Mouse (Mus musculus) lung, postnatal 0 days (tissue): Measurements from ENCODE around the gene Arfgap3. TPM values are rescaled to one million over a fixed set of nuclear protein-coding genes. Genes with fewer than 3 reads are reported as not detected.

ENCODE experiments used
- ATAC-seq: fragments of 200-750 bp; cut with Nextera tagmentation; 2 replicates; pipeline ENCODE4 v1.8.0; 2017; ENCODE audit warnings: moderate library complexity
- DNase-seq: peaks from one replicate; pipeline ENCODE4 v3.0.0-alpha.2; 2016; ENCODE audit warnings: low spot score
- H3K27ac ChIP-seq: fragments of 300-500 bp; sonication (generic); 2 replicates; pipeline ENCODE4 v1.5.1; 2014; ENCODE audit warnings: antibody characterized with exemption, mild to moderate bottlenecking, low read length, mixed read lengths
- H3K27me3 ChIP-seq: fragments of 300-500 bp; sonication (generic); replicated peaks from 2 replicates; pipeline ENCODE4 v1.6.1; 2014; ENCODE audit warnings: low read length, mixed read lengths; ENCODE audit not compliant: insufficient read depth
- H3K36me3 ChIP-seq: fragments of 300-500 bp; sonication (generic); 2 replicates; pipeline ENCODE4 v1.6.1; 2014; ENCODE audit warnings: low read length, mixed read lengths; ENCODE audit not compliant: insufficient read depth
- H3K4me1 ChIP-seq: fragments of 300-500 bp; sonication (generic); 2 replicates; pipeline ENCODE4 v1.6.1; 2014; ENCODE audit warnings: antibody characterized with exemption, low read depth, low read length, mixed read lengths; ENCODE audit not compliant: insufficient read depth
- H3K4me2 ChIP-seq: fragments of 300-500 bp; sonication (generic); replicated peaks from 2 replicates; pipeline ENCODE4 v1.6.1; 2014; ENCODE audit warnings: low read depth, mild to moderate bottlenecking, low read length, moderate library complexity, mixed read lengths
- H3K4me3 ChIP-seq: fragments of 300-500 bp; sonication (generic); 2 replicates; pipeline ENCODE4 v1.5.1; 2014; ENCODE audit warnings: low read depth, low read length
- H3K9ac ChIP-seq: fragments of 300-500 bp; sonication (generic); replicated peaks from 2 replicates; pipeline ENCODE4 v1.6.1; 2014; ENCODE audit warnings: low read depth, mild to moderate bottlenecking
- H3K9me3 ChIP-seq: fragments of 300-500 bp; sonication (generic); 2 replicates; pipeline ENCODE4 v1.6.1; 2016; ENCODE audit warnings: low read length, mixed read lengths
- CTCF ChIP-seq: IDR thresholded peaks from 2 replicates; pipeline ENCODE4 v1.5.1; 2016; ENCODE audit warnings: antibody characterized with exemption, mild to moderate bottlenecking
- EP300 ChIP-seq: IDR thresholded peaks from 2 replicates; pipeline ENCODE4 v1.6.1; 2016; ENCODE audit warnings: antibody characterized with exemption, mild to moderate bottlenecking, control low read depth
- WGBS: fragments of 180-500 bp; shearing (Covaris S2); extraction: QIAGEN DNeasy Blood & Tissue Kit; methylation state at CpG from one replicate; pipeline ENCODE4 v1.1.7; 2014; 5-methylcytosine and 5-hydroxymethylcytosine counted together
- polyA plus RNA-seq: library from polyadenylated mRNA; unstranded; fragments of >200 nt; fragmentation: Nextera tagmentation; extraction: Ambion mirVana; gene quantifications from 2 replicates; pipeline ENCODE4 v1.2.1, GENCODE M21; 2015

Arfgap3 gene
- polyA plus RNA-seq, 1 experiment from 2014 or later: 44.2 TPM

- H3K36me3 ChIP-seq: no peaks in the 10 kb centered on the region
- H3K27ac ChIP-seq: no peak overlapping the region
- H3K9me3 ChIP-seq: no peaks in the 10 kb centered on the region
- peak; percentile 19; the same call in 1 of the 2 replicates for ATAC-seq
- no peak for DNase-seq
- TF ChIP-seq CTCF (no peak), EP300 (no peak)
- no peaks in the 10 kb centered on the region for H3K4me1 ChIP-seq
- H3K9ac ChIP-seq: no peak overlapping the region
- no peak overlapping the region for H3K4me2 ChIP-seq
- H3K4me3 ChIP-seq: no peak overlapping the region
- H3K27me3 ChIP-seq: no peaks in the 10 kb centered on the region
- 12% methylated on average over 1 of the region's 1 CpGs for WGBS
Measured at GRCm38 (mm10) chr15:83265269-83265668, 84.8 kb downstream of the Arfgap3 start.

DNA sequence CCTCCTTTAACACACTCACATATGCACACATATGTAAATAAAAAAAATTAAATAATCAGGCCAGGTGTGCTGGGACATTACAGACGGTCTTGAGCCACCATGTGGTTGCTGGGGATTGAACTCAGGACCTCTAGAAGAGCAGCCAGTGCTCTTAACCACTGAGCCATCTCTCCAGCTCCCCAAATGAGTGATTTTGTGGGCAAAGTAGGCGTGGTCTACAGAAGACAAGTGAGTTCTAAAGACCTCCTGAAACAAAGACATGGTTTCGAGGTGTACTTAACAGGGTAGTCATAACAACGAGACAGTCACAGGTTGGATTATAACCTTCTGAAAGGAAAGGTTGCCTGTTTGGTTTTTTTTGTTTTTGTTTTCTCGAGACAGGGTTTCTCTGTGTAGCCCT is 86.6 kb downstream of the Arfgap3 start:
- DNase-seq: no peak
- Histone ChIP-seq H3K27me3 (no peaks in the 10 kb centered on the region), H3K27ac (no peak overlapping the region), H3K9ac (no peak overlapping the region), H3K4me3 (no peak overlapping the region), H3K4me2 (no peak overlapping the region), H3K36me3 (no peaks in the 10 kb centered on the region), H3K4me1 (no peaks in the 10 kb centered on the region), H3K9me3 (no peaks in the 10 kb centered on the region)
- WGBS: 71% methylated on average over 5 of the region's 5 CpGs
- no peak for ATAC-seq
- TF ChIP-seq CTCF: no peak
- no peak for TF ChIP-seq EP300

DNA sequence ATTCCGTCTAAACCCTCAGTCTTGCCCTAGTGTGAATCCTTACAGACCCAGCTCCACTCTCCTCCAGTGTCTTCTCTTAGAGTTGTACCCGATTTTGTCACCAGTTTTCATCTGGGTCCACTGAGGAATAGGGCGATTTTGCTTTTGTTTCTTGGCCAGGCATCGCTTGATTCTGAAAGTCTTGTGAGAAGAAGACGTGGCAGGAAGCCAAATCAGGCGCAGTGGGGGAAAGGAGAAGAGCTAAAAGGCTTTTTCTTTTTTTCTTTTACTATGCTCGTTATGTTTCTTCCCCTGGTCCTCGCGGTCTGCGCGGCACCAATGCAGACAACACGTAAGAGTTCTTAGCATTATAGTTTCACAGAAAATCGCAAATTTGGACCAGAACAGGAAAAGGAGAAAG is 92.1 kb downstream of the Arfgap3 start:
- WGBS: 46% methylated on average over 13 of the region's 13 CpGs
- Histone ChIP-seq H3K4me2 (0 out of 2 replicates have a peak overlapping the region, but pooled peaks have one; percentile 14), H3K9ac (no peak overlapping the region), H3K9me3 (no peaks in the 10 kb centered on the region), H3K27me3 (no peaks in the 10 kb centered on the region), H3K4me1 (no peaks in the 10 kb centered on the region), H3K4me3 (no peak overlapping the region), H3K36me3 (no peaks in the 10 kb centered on the region), H3K27ac (no peak overlapping the region)
- no peak for TF ChIP-seq CTCF
- no peak for TF ChIP-seq EP300
- ATAC-seq: no peak
- DNase-seq: peak; percentile 50

DNA sequence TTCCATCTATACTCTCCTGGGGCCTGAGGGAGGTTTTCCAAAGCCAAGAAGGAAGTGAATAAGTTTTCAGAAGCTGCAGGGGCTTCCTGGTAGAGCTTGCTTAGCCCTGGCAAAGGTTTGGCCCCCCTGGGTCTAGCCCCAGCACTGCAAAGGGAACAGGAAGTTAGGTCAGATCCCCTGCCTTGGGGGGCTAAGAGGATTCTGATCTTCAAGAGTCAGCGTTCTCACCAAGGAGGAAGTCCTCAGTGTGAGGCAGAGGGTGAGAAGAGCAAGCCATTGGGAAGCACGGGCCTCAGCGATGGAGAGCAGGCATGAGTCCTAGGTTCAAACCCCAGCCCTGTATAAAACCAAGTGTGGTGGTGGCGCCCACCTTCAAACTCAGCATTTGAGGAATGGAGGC is 93.6 kb downstream of the Arfgap3 start:
- H3K9me3 ChIP-seq: no peaks in the 10 kb centered on the region
- 0 out of 2 replicates have a peak, but pooled peaks cover 6% of the 10 kb centered on the region for H3K27me3 ChIP-seq
- no peak for TF ChIP-seq EP300
- TF ChIP-seq CTCF: no peak
- DNase-seq (no peak), ATAC-seq (no peak)
- 78% methylated on average over 4 of the region's 4 CpGs for WGBS
- no peak overlapping the region for H3K4me2 ChIP-seq
- H3K4me1 ChIP-seq: no peaks in the 10 kb centered on the region
- H3K36me3 ChIP-seq: no peaks in the 10 kb centered on the region
- no peak overlapping the region for H3K27ac ChIP-seq
- H3K9ac ChIP-seq: no peak overlapping the region
- no peak overlapping the region for H3K4me3 ChIP-seq

- Histone ChIP-seq H3K9ac (no peak overlapping the region), H3K4me2 (no peak overlapping the region), H3K9me3 (no peaks in the 10 kb centered on the region), H3K27ac (no peak overlapping the region), H3K4me3 (no peak overlapping the region), H3K36me3 (no peaks in the 10 kb centered on the region), H3K4me1 (no peaks in the 10 kb centered on the region), H3K27me3 (0 out of 2 replicates have a peak, but pooled peaks cover 6% of the 10 kb centered on the region)
- no peak for TF ChIP-seq CTCF
- DNase-seq (no peak), ATAC-seq (no peak)
- 79% methylated on average over 7 of the region's 7 CpGs for WGBS
Measured at GRCm38 (mm10) chr15:83255944-83256343, 94.1 kb downstream of the Arfgap3 start.

- Histone ChIP-seq H3K9me3 (no peaks in the 10 kb centered on the region), H3K4me3 (no peak overlapping the region), H3K36me3 (no peaks in the 10 kb centered on the region), H3K4me1 (no peaks in the 10 kb centered on the region), H3K27ac (no peak overlapping the region), H3K4me2 (no peak overlapping the region), H3K9ac (no peak overlapping the region), H3K27me3 (0 out of 2 replicates have a peak, but pooled peaks cover 6% of the 10 kb centered on the region)
- DNase-seq (no peak), ATAC-seq (no peak)
- TF ChIP-seq EP300 (no peak), CTCF (peak; percentile 51)
- 95% methylated on average over 4 of the region's 4 CpGs for WGBS
Measured at GRCm38 (mm10) chr15:83255191-83255782, 94.8 kb downstream of the Arfgap3 start.
